Mouse (Mus musculus): Measurements from ENCODE around the gene Gjb3.

- peak; percentile 72 for TF ChIP-seq CTCF (IDR thresholded peaks at IDR 0.05; ENCODE audit: low read depth)
- no peak for TF ChIP-seq EP300 (IDR thresholded peaks at IDR 0.05; ENCODE audit: low read depth)
Observed at GRCm38 (mm10) chr4:127377344-127377743, 46.7 kb upstream of the Gjb3 start.

Measured in liver, postnatal 0 days (tissue).